Mouse (Mus musculus) heart, embryonic 16.5 days (tissue): Measurements from ENCODE around the gene Borcs5. TPM values are rescaled to one million over a fixed set of nuclear protein-coding genes. Genes with fewer than 3 reads are reported as not detected.

Source experiments
- ATAC-seq: fragments of 200-750 bp; cut with Nextera tagmentation; replicated peaks from 2 replicates; pipeline ENCODE4 v1.8.0; 2017; ENCODE audit warnings: moderate number of reproducible peaks; ENCODE audit not compliant: insufficient read depth, low FRiP score; ENCODE audit errors: extremely low read depth
- H3K27ac ChIP-seq: fragments of 300-500 bp; sonication (generic); 2 replicates; pipeline ENCODE4 v1.5.1; 2014; ENCODE audit warnings: mild to moderate bottlenecking, low read length, control low read depth, moderate library complexity
- H3K27me3 ChIP-seq: fragments of 300-500 bp; sonication (generic); 2 replicates; pipeline ENCODE4 v1.6.1; 2014; ENCODE audit warnings: low read length, mixed read lengths; ENCODE audit not compliant: control insufficient read depth, insufficient read depth
- H3K36me3 ChIP-seq: fragments of 300-500 bp; sonication (generic); 2 replicates; pipeline ENCODE4 v1.6.1; 2014; ENCODE audit not compliant: control insufficient read depth, insufficient read depth
- H3K4me1 ChIP-seq: fragments of 300-500 bp; sonication (generic); 2 replicates; pipeline ENCODE4 v1.6.1; 2014; ENCODE audit warnings: low read length, mixed read lengths; ENCODE audit not compliant: control insufficient read depth, insufficient read depth
- H3K4me2 ChIP-seq: fragments of 300-500 bp; sonication (generic); 2 replicates; pipeline ENCODE4 v1.6.1; 2014; ENCODE audit warnings: low read depth, mild to moderate bottlenecking, control low read depth, low read length
- H3K4me3 ChIP-seq: fragments of 300-500 bp; sonication (generic); 2 replicates; pipeline ENCODE4 v1.5.1; 2014; ENCODE audit warnings: mild to moderate bottlenecking, control low read depth, low read length
- H3K9ac ChIP-seq: fragments of 300-500 bp; sonication (generic); 2 replicates; pipeline ENCODE4 v1.6.1; 2014; ENCODE audit warnings: low read length, control low read depth
- H3K9me3 ChIP-seq: fragments of 300-500 bp; sonication (generic); replicated peaks from 2 replicates; pipeline ENCODE4 v1.6.1; 2016; ENCODE audit warnings: low read length; ENCODE audit not compliant: control insufficient read depth
- WGBS: fragments of 180-500 bp; shearing (Covaris S2); extraction: QIAGEN DNeasy Blood & Tissue Kit; methylation state at CpG from one replicate; pipeline ENCODE4 v1.1.7; 2014; 5-methylcytosine and 5-hydroxymethylcytosine counted together
- polyA plus RNA-seq: library from polyadenylated mRNA; unstranded; fragments of >200 nt; fragmentation: Nextera tagmentation; extraction: Ambion mirVana; gene quantifications from 2 replicates; pipeline ENCODE4 v1.2.1, GENCODE M21; 2015

Gene Borcs5
- polyA plus RNA-seq, 1 experiment from 2014 or later, result 17.5 TPM

DNA sequence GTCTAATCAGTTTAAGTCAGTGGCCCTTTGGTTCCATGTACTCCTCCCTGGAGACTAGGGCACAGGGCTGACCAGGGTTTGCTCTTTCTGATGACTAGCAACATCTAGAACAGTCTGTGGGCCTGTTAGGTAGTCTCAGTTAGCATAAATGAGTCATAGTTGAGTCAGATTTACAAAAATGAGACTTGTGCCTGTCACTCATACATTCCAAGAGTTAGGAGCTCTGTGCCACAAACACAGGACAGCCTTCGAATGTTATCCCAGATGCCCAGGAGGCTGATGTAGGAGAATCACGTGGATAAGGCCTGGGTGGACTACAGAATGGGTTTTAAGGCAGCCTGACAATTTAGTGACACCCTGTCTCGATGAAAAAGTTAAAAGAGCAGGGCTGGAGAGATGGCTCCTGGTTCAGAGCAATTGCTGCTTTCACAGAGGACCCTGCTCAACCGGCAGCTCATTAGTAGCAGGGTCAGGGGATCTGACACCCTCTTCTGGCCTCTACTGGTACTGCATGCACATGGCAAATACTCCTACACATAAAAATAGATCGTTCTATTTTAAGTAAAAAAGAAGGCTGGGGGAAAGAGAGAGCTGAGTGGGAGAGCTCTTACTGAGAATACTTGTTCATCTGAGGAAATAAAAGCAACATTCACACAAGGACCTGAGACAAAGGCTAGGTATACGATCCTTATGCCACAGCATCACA lies 18.3 kb upstream of the Borcs5 start:
- no peaks in the 10 kb centered on the region for H3K27me3 ChIP-seq
- WGBS, result 60% methylated on average over 6 of the region's 6 CpGs
- no peak for ATAC-seq

DNA sequence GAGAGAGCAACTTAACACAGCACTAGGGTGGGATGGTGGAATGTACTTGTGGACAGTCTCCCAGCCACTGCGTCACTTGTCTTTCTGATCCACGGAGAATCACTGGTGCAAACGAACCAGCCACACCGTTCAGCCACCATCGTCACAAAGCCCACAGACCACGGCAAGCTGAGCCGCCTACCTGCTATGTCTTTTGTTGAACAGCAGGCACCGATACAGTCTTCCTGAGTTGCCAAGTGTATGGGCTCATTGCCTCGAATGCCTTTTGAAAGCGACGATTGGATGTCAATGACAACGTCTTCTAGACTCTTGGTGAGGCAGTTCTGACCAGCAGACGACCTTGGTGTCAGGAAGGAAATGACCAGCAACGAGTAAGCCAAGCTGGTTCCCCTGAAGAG lies 17.8 kb upstream of the Borcs5 start:
- Histone ChIP-seq H3K9ac (no peak overlapping the region), H3K4me2 (no peak overlapping the region), H3K4me3 (no peak overlapping the region), H3K9me3 (no peaks in the 10 kb centered on the region), H3K27me3 (no peaks in the 10 kb centered on the region), H3K27ac (no peak overlapping the region), H3K36me3 (0 out of 2 replicates have a peak, but pooled peaks cover 3% of the 10 kb centered on the region), H3K4me1 (peaks cover 4% of the 10 kb centered on the region; the same call in 1 of the 2 replicates)
- ATAC-seq, result no peak
- WGBS, result 70% methylated on average over 14 of the region's 14 CpGs

More for the DNA sequence above, 18.3 kb upstream of the Borcs5 start:
- 0 out of 2 replicates have a peak overlapping the region, but pooled peaks have one; percentile 25 for H3K27ac ChIP-seq
- no peak overlapping the region for H3K4me3 ChIP-seq
- H3K4me1 ChIP-seq, result peaks cover 4% of the 10 kb centered on the region; the same call in 1 of the 2 replicates
- H3K9ac ChIP-seq, result no peak overlapping the region
- H3K36me3 ChIP-seq, result 0 out of 2 replicates have a peak, but pooled peaks cover 3% of the 10 kb centered on the region
- H3K4me2 ChIP-seq, result no peak overlapping the region
- H3K9me3 ChIP-seq, result no peaks in the 10 kb centered on the region

DNA sequence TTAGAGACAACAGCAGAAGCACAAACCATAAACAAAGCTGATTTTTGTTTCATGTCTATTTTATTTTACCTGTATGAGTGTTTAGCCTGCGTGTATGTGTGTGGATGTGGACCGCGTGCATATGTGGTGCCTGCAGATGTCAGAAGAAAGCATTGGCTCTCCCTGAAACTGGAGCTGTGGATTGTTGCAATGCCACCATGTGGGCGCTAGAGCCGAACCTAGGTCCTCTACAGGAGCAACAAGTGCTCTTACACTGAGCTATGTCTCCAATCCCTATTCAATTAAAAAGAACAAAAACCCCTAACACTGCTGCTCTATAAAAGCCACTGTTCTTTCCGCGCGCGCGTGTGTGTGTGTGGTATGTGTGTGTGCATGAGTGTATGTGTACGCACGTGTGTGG lies 13.9 kb upstream of the Borcs5 start:
- Histone ChIP-seq H3K9ac (no peak overlapping the region), H3K27me3 (no peaks in the 10 kb centered on the region), H3K27ac (no peak overlapping the region), H3K36me3 (0 out of 2 replicates have a peak, but pooled peaks cover 3% of the 10 kb centered on the region), H3K4me3 (no peak overlapping the region), H3K4me1 (peaks cover 4% of the 10 kb centered on the region; the same call in 1 of the 2 replicates), H3K9me3 (no peaks in the 10 kb centered on the region), H3K4me2 (no peak overlapping the region)
- no peak for ATAC-seq
- 80% methylated on average over 12 of the region's 12 CpGs for WGBS

DNA sequence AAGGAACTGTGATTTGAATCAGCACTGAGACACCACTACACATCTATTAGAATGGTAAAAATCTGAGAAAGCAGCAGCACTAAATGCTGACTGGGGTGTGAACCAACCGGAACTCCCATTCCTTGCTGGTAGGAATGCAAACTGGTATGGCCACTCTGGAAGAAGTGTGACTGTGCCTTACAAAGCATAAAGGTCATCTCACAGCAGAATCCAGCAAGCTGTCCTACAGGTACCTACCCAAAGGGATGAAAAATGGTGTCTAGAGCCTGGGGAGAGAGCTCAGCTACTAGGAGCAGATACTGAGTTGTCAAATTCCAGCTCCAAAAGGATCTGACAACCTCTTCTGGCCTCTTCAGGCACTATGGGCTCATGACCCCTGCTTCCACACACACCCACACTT lies 12.7 kb upstream of the Borcs5 start:
- H3K27ac ChIP-seq, result no peak overlapping the region
- H3K36me3 ChIP-seq, result no peaks in the 10 kb centered on the region
- H3K4me3 ChIP-seq, result no peak overlapping the region
- H3K9me3 ChIP-seq, result no peaks in the 10 kb centered on the region
- WGBS, result 73% methylated on average over 1 of the region's 1 CpGs
- H3K4me1 ChIP-seq, result peaks cover 3% of the 10 kb centered on the region; the same call in 1 of the 2 replicates
- H3K27me3 ChIP-seq, result no peaks in the 10 kb centered on the region
- no peak overlapping the region for H3K4me2 ChIP-seq
- ATAC-seq, result no peak
- no peak overlapping the region for H3K9ac ChIP-seq

DNA sequence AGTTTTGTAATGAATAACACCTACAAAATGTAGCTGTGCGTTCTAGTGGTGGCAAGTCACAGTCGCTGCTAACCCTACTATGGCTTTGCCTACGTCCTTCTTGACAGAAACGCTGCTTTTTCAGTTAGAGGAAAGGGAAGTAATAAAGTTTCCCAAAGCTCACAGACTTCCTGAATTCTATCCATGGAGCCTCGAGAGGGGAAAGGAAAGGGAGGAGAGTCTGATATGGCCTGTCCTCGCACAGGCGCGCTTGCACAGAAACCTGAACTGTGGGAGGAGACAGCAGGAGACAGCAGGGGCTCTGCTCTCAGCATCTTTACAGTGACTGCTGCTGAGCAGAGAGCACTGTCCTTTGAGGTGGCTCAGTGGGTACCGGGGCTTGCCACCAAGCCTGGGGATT lies 8.9 kb upstream of the Borcs5 start:
- no peaks in the 10 kb centered on the region for H3K27me3 ChIP-seq
- no peak overlapping the region for H3K9ac ChIP-seq
- no peak overlapping the region for H3K4me2 ChIP-seq
- no peaks in the 10 kb centered on the region for H3K9me3 ChIP-seq
- H3K36me3 ChIP-seq, result no peaks in the 10 kb centered on the region
- no peak for ATAC-seq
- 67% methylated on average over 9 of the region's 9 CpGs for whole genome bisulfite sequencing
- H3K4me1 ChIP-seq, result peaks cover 5% of the 10 kb centered on the region; the same call in 1 of the 2 replicates
- H3K27ac ChIP-seq, result no peak overlapping the region; the same call in 1 of the 2 replicates
- H3K4me3 ChIP-seq, result no peak overlapping the region

DNA sequence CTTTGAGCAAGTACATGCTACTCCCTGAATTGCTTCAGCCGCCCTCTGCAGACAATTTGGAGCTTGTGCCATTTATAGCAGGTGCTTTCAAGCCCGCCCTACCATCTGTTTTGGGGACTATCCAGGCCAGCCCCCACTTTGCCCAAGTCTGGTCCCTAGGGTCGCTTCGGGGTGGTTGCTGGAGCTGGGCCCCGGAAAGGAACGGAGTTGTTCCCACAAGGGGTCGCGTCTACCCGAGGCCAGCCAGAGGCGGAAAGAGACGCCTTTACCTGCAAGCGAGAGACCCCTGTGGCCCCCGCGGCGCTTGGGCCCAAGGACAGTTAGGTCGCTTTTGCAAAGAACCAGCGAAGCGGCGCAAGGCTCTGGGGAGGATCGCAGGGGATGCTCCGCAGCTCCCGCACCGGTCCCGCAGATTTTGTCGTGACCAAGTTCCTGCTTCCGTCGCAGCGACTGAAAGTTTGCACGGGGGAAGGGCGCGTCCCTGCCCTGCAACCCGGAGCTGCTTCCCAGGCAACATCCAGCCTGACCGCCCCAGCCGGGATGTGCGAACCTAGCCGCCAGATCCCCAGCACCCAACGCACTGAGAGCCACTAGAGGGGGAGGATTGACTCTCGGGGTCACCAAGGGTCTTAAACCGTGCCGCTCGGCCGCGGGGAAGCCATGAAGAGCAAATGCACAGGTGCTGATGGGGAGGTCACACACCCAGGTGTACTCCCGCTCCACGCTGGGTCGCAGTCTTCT lies 7.2 kb upstream of the Borcs5 start, which contains the start of gene Mansc1:
Mansc1 (minus strand) TSS at position 542 of the 741 bp plus-strand sequence.
- H3K36me3 ChIP-seq, result no peaks in the 10 kb centered on the region
- peak; percentile 76 for ATAC-seq
- H3K4me2 ChIP-seq, result peak within 1 kb of the TSS; percentile 70
- peak within 1 kb of the TSS; percentile 87 for H3K9ac ChIP-seq
- H3K9me3 ChIP-seq, result no peaks in the 10 kb centered on the region
- peaks cover 5% of the 10 kb centered on the region; the same call in 1 of the 2 replicates for H3K4me1 ChIP-seq
- 1% methylated on average over 46 of the region's 46 CpGs for WGBS
- H3K27ac ChIP-seq, result peak within 1 kb of the TSS; percentile 82
- no peaks in the 10 kb centered on the region for H3K27me3 ChIP-seq
- H3K4me3 ChIP-seq, result peak within 1 kb of the TSS; percentile 83

DNA sequence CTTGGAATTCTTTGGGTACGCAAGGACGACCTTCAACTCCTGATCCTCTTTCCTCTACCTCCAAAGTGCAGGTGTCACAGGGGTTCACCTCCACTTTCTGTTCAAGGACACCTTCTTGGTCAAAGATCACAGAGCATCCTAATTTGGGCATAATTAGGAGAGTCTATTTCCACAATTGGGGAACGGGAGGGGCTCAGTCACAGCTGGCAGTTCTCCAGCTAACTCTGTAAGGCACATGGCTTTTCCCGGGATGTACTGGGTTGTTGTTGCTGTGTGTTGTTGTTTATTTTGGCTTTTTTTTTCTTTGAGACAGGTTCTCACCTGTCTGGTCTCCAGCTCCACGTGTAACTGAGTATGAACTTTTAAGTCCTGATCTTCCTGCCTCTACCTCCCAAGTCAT lies 6.6 kb upstream of the Borcs5 start:
- peak overlapping the region; percentile 70 for H3K4me2 ChIP-seq
- peak overlapping the region; percentile 82 for H3K27ac ChIP-seq
- no peaks in the 10 kb centered on the region for H3K27me3 ChIP-seq
- peak overlapping the region; percentile 87 for H3K9ac ChIP-seq
- no peaks in the 10 kb centered on the region for H3K9me3 ChIP-seq
- WGBS, result 28% methylated on average over 5 of the region's 5 CpGs
- H3K36me3 ChIP-seq, result no peaks in the 10 kb centered on the region
- H3K4me1 ChIP-seq, result peaks cover 5% of the 10 kb centered on the region; the same call in 1 of the 2 replicates
- no peak for ATAC-seq
- peak overlapping the region; percentile 83 for H3K4me3 ChIP-seq

DNA sequence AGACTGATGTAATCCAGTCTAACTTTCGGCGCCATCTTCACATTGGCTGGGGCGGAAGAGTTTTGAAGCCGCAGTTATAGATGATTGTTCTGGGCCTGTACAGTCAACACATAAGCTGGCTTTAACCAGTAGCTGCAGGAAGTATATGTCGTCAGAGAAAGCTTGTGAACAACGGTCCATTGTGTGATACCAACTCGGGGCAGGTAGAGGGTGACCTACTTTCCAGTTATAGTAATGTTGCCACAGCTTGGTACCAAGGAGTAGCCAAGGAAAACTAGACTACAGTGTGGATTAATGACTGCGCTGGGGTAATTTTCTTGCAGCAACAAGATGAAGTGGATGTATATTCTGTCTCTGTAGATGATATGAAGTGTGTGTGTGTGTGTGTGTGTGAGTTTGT lies 5.8 kb upstream of the Borcs5 start:
- H3K9ac ChIP-seq, result no peak overlapping the region
- no peak overlapping the region for H3K4me3 ChIP-seq
- no peak overlapping the region for H3K4me2 ChIP-seq
- no peaks in the 10 kb centered on the region for H3K9me3 ChIP-seq
- no peak for ATAC-seq
- peaks cover 5% of the 10 kb centered on the region; the same call in 1 of the 2 replicates for H3K4me1 ChIP-seq
- H3K27ac ChIP-seq, result no peak overlapping the region
- WGBS, result 75% methylated on average over 8 of the region's 8 CpGs
- H3K27me3 ChIP-seq, result no peaks in the 10 kb centered on the region
- H3K36me3 ChIP-seq, result no peaks in the 10 kb centered on the region

DNA sequence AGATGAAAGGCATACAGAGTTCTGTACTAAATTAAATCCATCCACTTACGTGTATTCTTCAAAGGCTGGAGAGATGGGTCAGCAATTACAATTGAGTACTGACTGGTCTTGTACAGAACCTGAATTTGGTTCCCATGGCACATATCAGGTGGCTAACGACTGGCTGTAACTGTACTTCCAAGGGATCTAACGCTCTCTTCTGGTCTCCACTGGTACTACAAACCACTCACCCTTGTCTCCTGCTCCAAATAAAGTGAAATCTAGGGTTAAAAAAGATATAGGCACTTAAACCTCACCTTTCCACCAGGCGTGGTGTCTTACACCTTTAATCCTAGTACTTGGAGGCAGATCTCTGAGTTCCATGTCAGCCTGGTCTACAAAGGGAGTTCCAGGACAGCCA lies 2.8 kb upstream of the Borcs5 start:
- 63% methylated on average over 4 of the region's 4 CpGs for WGBS
- Histone ChIP-seq H3K4me2 (no peak overlapping the region), H3K27ac (no peak overlapping the region), H3K9ac (no peak overlapping the region), H3K4me1 (peaks cover 5% of the 10 kb centered on the region; the same call in 1 of the 2 replicates), H3K27me3 (no peaks in the 10 kb centered on the region), H3K36me3 (no peaks in the 10 kb centered on the region), H3K4me3 (no peak overlapping the region), H3K9me3 (no peaks in the 10 kb centered on the region)
- ATAC-seq, result no peak
